Mouse (Mus musculus): ENCODE measurements at regions not wholly inside any gene's neighbourhood (a gene's known extent, or its start where the extent isn't known, plus 50 kb on each side); places are given as distances from the start of the nearest gene placed in this dataset.

- DNase-seq = no peak
Observed at GRCm38 (mm10) chr10:113034356-113034755, 105.6 kb upstream of the Atxn7l3b start.

GRCm38 (mm10) chr10:113032870-113033269 is 104.1 kb upstream of the Atxn7l3b start:
- DNase-seq = no peak

- peak in 1 of 2 experiments; percentile 19 for DNase-seq
Observed at GRCm38 (mm10) chr10:113027300-113027699, 98.5 kb upstream of the Atxn7l3b start.

GRCm38 (mm10) chr10:113024633-113025032 is 95.8 kb upstream of the Atxn7l3b start:
- no peak for DNase-seq

GRCm38 (mm10) chr10:113009124-113009523 is 80.3 kb upstream of the Atxn7l3b start:
- DNase-seq = no peak

GRCm38 (mm10) chr10:112990720-112991119 is 61.9 kb upstream of the Atxn7l3b start:
- DNase-seq = no peak

- DNase-seq = no peak
Observed at GRCm38 (mm10) chr10:112982697-112983096, 53.9 kb upstream of the Atxn7l3b start.
